Mouse (Mus musculus) megakaryocyte, adult 5-6 weeks (primary cell): ENCODE data around the gene Map4k4. TPM values are rescaled to one million over a fixed set of nuclear protein-coding genes. Genes with fewer than 3 reads are reported as not detected.

Source experiments
- ATAC-seq: 2 replicates; pipeline ENCODE4 v1.8.0; 2016; ENCODE audit warnings: mild to moderate bottlenecking, inconsistent platforms; ENCODE audit not compliant: poor library complexity, severe bottlenecking
- total RNA-seq, 2 experiments: library from RNA; stranded (forward) in 1 of 2; stranded (reverse) in 1 of 2; fragments of 153-499, 151-499 nt in 1 of 2; fragments of 221-1000, 200-1000 nt in 1 of 2; gene quantifications; 2 replicates each; pipeline versions ENCODE4 v1.2.3 to v1.2.4; 2015 to 2017

The Map4k4 gene
- total RNA-seq, 2 experiments from 2014 or later, result 52.3 to 190 TPM

DNA sequence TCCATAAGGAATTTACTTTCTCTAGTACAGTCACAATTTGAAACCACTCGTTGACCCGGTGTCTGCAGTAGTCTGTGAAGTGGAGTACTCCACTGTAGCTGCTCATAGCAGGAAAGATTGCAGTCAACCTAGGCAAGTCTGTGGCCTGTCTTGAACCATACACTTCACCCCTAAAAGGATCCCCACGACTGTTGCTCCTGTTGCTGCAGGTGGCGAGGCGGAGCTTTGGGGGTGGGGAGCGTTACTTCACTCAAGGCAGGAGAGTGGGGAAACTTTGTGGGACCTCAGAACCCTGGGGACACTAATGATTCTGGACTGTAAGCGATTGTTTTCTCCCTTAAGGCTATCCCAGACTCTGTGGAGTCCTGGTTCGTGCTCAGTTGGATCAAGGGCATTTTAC, 34.2 kb downstream of the Map4k4 start:
- no peak for ATAC-seq

- ATAC-seq, result no peak
These were observed 34.9 kb downstream of the Map4k4 start for GRCm38 (mm10) chr1:39935616-39936015.

DNA sequence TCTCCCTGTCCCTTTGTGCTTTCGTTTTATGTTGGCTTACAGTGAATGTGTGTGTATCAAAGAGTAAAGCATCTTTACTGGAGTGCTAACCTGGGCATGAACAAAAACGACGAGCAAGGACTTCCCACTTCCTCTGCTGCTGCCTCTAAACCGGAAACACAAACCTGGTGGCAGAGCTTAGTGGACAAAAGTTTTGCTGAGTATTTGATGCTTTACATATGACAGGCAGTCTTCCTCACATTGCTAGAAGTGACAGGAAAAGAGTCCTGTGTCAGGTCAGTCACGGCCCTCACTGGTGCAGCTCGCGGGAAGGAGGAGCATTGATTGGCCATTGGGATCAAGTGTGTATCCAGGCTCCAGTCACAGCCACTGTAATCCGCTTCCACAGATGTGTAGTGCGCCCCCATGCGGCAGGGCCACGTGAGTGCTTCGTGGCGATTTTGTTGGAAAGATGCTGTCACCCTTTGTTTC, 35.7 kb downstream of the Map4k4 start:
- peak; percentile 95 for ATAC-seq

DNA sequence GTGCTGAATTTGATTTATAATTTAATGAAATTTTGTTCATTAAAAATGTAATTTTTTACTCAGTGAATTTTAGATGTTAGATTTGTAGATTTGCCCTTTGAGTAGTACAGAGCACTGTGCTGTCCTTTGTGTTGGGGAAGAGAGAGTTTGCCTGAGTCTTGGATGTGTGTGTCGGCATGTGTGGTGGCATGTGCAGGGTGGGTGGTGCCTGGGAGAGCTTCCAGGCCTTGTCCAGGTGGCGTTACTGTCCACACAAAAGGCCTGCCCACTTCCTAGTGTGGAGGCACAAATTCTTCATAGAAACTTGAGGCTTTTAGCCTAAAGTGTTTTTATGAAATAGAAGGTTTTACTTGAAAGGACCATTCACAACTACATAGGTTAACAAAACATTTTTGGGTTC, 36.2 kb downstream of the Map4k4 start:
- no peak for ATAC-seq

DNA sequence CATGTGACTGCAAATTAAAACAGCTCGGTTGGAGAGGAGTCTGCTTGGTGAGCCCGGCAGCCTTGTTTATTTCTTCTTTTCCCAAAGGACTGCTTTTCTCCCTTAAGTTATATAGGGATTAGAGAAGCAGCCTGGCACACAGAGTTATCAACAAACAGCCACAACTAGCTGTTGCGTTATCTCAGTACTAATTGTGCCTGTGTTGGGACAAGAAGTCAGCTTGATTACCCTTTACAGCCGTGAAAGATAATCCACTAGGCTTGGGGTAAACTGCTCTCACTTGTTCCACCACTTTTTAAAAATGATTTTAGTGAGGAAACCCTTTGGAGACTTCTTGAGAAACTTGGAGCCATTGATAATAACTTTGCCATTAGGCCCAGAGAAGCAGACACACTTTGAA, 36.9 kb downstream of the Map4k4 start:
- ATAC-seq, result no peak

DNA sequence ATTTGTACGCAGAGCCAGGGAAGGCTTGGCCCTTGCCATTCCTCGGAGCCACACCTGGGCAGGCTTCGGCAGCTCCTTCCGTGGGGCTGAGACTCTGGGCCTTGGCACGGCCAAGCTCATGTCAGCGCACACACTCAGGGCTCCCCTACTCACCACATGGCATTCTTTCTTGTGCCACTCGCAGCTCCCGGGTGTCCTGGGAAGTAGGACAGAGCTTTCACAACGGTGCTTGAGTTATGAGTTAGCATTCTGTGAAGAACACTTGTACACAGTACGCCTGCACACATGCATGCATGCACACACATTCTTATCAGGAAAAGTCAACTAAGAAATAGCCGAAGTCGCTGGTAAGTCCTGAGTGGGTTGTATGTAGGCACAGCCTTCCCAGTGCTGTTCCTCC, 38.7 kb downstream of the Map4k4 start:
- no peak for ATAC-seq

GRCm38 (mm10) chr1:39940342-39940741, 39.6 kb downstream of the Map4k4 start:
- ATAC-seq, result no peak

GRCm38 (mm10) chr1:39941237-39942179, 40.8 kb downstream of the Map4k4 start:
- no peak for ATAC-seq

DNA sequence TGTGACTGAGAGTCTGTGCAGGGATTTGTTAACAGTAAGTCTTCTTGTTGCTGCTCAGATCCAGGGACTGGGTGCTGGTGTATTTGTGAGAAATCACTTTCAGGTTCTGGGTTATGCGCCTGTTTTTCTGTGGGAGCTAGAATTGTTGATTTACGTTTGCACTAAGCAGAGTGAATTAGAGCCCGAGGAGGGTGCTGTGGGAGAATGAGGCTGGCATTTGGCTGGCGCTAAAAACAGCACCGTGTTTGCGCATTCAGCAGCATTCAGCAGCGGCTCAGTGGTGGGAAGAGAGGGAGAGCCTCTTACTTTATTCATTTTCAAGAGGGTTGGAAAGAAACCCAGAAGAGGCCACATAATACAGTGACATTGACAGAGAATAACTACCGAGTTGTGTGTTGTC, 42.2 kb downstream of the Map4k4 start:
- no peak for ATAC-seq

GRCm38 (mm10) chr1:39944306-39944971, 43.7 kb downstream of the Map4k4 start:
- peak; percentile 66 for ATAC-seq

DNA sequence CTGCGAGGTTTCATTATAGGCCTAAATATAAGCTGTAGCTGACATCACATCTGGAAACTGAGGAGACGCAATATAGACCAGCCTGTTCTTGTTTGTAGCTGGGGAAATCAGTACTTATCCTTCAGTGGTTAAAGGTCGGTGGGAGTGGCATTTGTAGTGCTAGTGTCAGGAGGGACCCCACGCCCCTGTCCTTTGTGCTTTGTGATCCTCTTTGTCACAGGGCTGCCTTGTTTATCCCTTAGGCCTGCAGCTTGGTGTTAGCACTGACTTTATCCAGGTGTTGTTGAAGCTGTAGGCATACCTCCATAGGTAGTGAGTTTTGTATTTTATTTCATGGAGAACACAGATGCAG, 44.2 kb downstream of the Map4k4 start:
- no peak for ATAC-seq

- ATAC-seq, result no peak
These were observed 45.7 kb downstream of the Map4k4 start for GRCm38 (mm10) chr1:39946391-39946790.

GRCm38 (mm10) chr1:39947179-39947578, 46.5 kb downstream of the Map4k4 start:
- ATAC-seq, result no peak

- no peak for ATAC-seq
These were observed 47.1 kb downstream of the Map4k4 start for GRCm38 (mm10) chr1:39947701-39948359.

- ATAC-seq, result 0 out of 2 replicates have a peak, but pooled peaks have one; percentile 41
These were observed 48.5 kb downstream of the Map4k4 start for GRCm38 (mm10) chr1:39949205-39949604.

DNA sequence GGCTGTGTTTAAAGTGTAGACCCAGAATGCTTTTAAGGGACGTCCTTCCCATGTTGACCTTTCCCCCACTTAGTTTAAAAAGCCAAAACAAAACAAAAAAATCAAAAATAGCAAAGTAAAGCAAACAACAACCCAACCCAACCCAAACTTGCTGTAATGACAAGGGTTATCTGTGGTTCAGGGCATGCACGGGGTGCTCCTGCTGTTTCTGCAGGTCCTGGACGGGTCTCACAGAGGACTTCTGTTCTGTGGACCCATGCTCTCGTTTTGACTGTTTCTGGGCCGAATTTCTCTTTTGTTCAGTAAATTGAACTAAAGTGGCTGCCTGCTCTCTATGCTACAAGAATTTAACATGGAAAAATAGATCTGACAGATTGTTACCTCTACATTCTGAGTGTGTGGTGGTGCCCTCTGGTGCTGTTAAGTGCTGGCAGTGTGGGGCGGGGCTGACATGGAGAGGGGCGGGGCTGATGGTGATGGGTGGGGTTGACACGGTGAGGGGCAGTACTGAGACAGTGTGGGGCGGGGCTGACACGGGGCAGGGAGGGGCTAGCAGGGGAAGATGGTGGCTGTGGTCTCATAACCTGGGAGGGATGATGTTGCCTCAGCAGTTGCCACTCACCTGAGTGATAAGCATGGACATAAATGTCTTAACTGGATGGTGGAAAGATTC, 49.2 kb downstream of the Map4k4 start:
- peak; percentile 62 for ATAC-seq

DNA sequence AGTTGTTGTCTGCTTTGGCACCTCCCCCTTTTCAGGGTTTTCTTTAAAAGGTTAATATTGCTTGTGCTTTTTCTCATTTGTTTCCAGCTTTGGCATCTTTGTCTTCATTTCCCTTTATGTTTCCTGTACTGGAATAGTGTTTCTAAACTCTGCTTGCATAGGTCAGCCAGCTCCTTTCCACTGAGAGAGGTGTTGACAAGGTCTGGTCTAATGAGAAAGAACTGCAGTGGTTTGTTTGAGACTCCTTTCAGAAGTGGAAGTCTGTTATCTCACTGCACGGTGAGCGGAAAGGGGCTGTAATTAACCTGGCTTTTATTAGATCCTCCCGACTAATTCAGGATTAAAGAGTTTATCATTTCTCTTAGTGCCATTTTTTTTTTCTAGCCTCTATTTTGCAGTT, 49.9 kb downstream of the Map4k4 start:
- no peak for ATAC-seq

DNA sequence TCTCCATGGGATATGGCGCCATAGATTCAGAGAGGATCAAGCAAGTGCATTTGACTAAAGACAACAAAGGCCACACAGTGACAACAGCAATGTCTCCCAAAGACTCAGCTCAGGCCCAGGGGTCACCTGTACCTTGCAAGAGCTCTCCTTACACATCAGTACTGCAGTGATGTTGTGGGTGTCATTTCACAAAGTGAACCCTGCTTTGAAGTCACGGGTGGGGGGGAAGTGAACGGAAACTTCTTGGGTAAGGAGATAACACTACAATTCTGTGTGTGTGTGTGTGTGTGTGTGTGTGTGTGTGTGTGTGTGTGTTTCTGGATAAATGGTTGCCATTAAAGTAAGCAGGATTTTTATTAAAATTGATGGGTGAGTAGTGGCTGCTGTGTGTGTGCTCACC, 53.9 kb downstream of the Map4k4 start:
- ATAC-seq, result no peak

DNA sequence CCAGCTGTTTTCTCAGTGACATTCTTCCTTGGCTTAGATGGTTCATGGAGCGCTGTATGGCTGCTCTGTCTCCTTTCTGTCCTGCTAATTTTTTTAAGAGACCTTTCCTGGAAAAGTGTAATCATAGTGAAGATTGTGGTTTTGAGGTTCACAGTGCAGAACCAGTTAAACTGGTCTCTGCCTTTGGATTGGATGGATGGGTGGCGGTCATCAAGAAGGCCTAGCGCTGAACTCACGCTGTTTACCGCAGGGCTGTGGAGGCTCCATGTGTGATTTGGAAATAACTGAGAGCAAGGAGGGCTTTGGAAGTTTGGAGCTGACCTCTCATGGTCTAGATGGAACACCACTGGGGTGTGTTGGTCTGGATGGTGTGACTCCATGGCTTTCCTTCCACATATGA, 56.0 kb downstream of the Map4k4 start:
- ATAC-seq, result no peak

DNA sequence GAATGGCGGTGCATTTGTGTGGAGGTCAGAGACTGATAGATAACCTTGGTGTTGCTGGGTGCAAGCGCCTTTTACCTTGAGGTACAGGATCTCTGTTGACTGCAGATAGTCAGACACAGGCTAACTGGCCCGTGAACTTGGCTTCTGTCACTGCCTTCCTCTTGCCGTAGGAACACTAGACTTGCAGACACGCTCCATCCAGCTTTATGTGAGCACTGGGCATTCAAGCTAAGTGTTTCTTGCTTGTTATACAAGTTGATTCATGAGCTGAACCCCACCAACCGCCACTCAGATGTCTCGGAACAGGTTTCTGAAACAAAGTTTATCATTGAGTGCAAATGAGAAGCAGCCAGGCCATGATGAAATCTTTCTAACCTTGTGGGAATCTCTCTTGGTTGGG, 57.3 kb downstream of the Map4k4 start:
- ATAC-seq, result no peak

GRCm38 (mm10) chr1:39960623-39961022, 59.9 kb downstream of the Map4k4 start:
- no peak for ATAC-seq
